Mouse (Mus musculus) brain, embryonic 14.5 days (tissue): ENCODE results near the gene Il21. TPM values are rescaled to one million over a fixed set of nuclear protein-coding genes. Genes with fewer than 3 reads are reported as not detected.

Experiments
- DNase-seq: peaks from one replicate; pipeline ENCODE4 v3.0.0-alpha.2; 2011; ENCODE audit warnings: low read depth
- CTCF ChIP-seq: fragments of 200-500 bp; IDR thresholded peaks from 2 replicates; pipeline ENCODE4 v1.5.1; 2012; ENCODE audit warnings: inconsistent platforms, mild to moderate bottlenecking, moderate library complexity, borderline replicate concordance; ENCODE audit not compliant: insufficient read depth, insufficient read length; ENCODE audit errors: extremely low read depth
- POLR2A ChIP-seq: fragments of 200-500 bp; IDR thresholded peaks from 2 replicates; pipeline ENCODE4 v1.6.1; 2012; ENCODE audit warnings: mild to moderate bottlenecking, inconsistent platforms, borderline replicate concordance; ENCODE audit not compliant: poor library complexity, insufficient read depth, insufficient read length, severe bottlenecking; ENCODE audit errors: extremely low read depth
- polyA plus RNA-seq: library from polyadenylated mRNA; depleted of rRNA; stranded (reverse); fragments of >200 nt; gene quantifications from 2 replicates; pipeline ENCODE4 v1.2.3, GENCODE M21; 2012; rRNA removed

Gene Il21
- not detected in 2 replicates for polyA plus RNA-seq

- DNase-seq = no peak
- TF ChIP-seq POLR2A (no peak), CTCF (no peak)
These were observed at the start of gene Il21 for GRCm38 (mm10) chr3:37232586-37233222. Il21 (minus strand) TSS chr3:37232636.

- DNase-seq = no peak
- TF ChIP-seq POLR2A (no peak), CTCF (no peak)
These were observed 48.4 kb upstream of the Il21 start for GRCm38 (mm10) chr3:37280871-37281270.

- TF ChIP-seq CTCF (no peak), POLR2A (no peak)
- DNase-seq = no peak
These were observed 47.8 kb upstream of the Il21 start for GRCm38 (mm10) chr3:37280221-37280620.

GRCm38 (mm10) chr3:37274661-37275060 lies 42.2 kb upstream of the Il21 start:
- DNase-seq = no peak
- TF ChIP-seq CTCF = no peak

GRCm38 (mm10) chr3:37273092-37273491 lies 40.7 kb upstream of the Il21 start:
- DNase-seq = no peak
- no peak for TF ChIP-seq CTCF
- TF ChIP-seq POLR2A = no peak

- TF ChIP-seq CTCF (peak; percentile 77; the same call in 1 of the 2 replicates), POLR2A (no peak)
- peak; percentile 54 for DNase-seq
These were observed 38.8 kb upstream of the Il21 start for GRCm38 (mm10) chr3:37271209-37271608.

GRCm38 (mm10) chr3:37269926-37270325 lies 37.5 kb upstream of the Il21 start:
- DNase-seq = no peak

GRCm38 (mm10) chr3:37268338-37268737 lies 35.9 kb upstream of the Il21 start:
- no peak for DNase-seq
- no peak for TF ChIP-seq POLR2A
- TF ChIP-seq CTCF = no peak

More at GRCm38 (mm10) chr3:37269926-37270325, 37.5 kb upstream of the Il21 start:
- TF ChIP-seq CTCF (no peak), POLR2A (no peak)

- DNase-seq = peak; percentile 65
- no peak for TF ChIP-seq CTCF
- no peak for TF ChIP-seq POLR2A
These were observed 27.0 kb upstream of the Il21 start for GRCm38 (mm10) chr3:37259331-37259999.

GRCm38 (mm10) chr3:37257776-37258175 lies 25.3 kb upstream of the Il21 start:
- DNase-seq = no peak
- TF ChIP-seq POLR2A (no peak), CTCF (no peak)

GRCm38 (mm10) chr3:37250967-37251366 lies 18.5 kb upstream of the Il21 start:
- TF ChIP-seq POLR2A (no peak), CTCF (no peak)
- no peak for DNase-seq

GRCm38 (mm10) chr3:37235025-37235424 lies 2.6 kb upstream of the Il21 start:
- no peak for DNase-seq
- TF ChIP-seq CTCF (no peak), POLR2A (no peak)

- peak; percentile 43 for DNase-seq
These were observed 1.3 kb downstream of the Il21 start for GRCm38 (mm10) chr3:37231153-37231552.

More at GRCm38 (mm10) chr3:37231153-37231552, 1.3 kb downstream of the Il21 start:
- TF ChIP-seq POLR2A = no peak
- no peak for TF ChIP-seq CTCF
